Mouse (Mus musculus) heart, embryonic 14.5 days (tissue): Measurements from ENCODE around the gene Irf2bp1. TPM values are rescaled to one million over a fixed set of nuclear protein-coding genes. Genes with fewer than 3 reads are reported as not detected.

Experiments used
- ATAC-seq: fragments of 200-750 bp; cut with Nextera tagmentation; 2 replicates; pipeline ENCODE4 v1.8.0; 2017; ENCODE audit warnings: low read depth, moderate TSS enrichment; ENCODE audit not compliant: insufficient number of reproducible peaks, insufficient read depth, low FRiP score
- H3K27ac ChIP-seq, 2 experiments: fragments of 200-500 bp in 1 of 2; fragments of 300-500 bp in 1 of 2; sonication (generic) in 1 of 2; replicated peaks in 1 of 2; 2 replicates each; pipeline ENCODE4 v1.5.1; 2012 to 2014; ENCODE audit warnings: low read depth in 2 of 2, low read length in 2 of 2, control low read depth in 1 of 2, mild to moderate bottlenecking in 1 of 2, mixed read lengths in 1 of 2; ENCODE audit not compliant: control insufficient read depth in 1 of 2, insufficient read depth in 1 of 2
- H3K27me3 ChIP-seq: fragments of 300-500 bp; sonication (generic); 2 replicates; pipeline ENCODE4 v1.6.1; 2014; ENCODE audit warnings: mild to moderate bottlenecking, low read length, control low read depth; ENCODE audit not compliant: control insufficient read depth, insufficient read depth
- H3K36me3 ChIP-seq: fragments of 300-500 bp; sonication (generic); 2 replicates; pipeline ENCODE4 v1.6.1; 2014; ENCODE audit warnings: mild to moderate bottlenecking, control low read depth, low read length, mixed read lengths; ENCODE audit not compliant: control insufficient read depth, insufficient read depth
- H3K4me1 ChIP-seq, 2 experiments: fragments of 200-500 bp in 1 of 2; fragments of 300-500 bp in 1 of 2; sonication (generic) in 1 of 2; 2 replicates each; pipeline ENCODE4 v1.6.1; 2012 to 2014; ENCODE audit warnings: low read length in 2 of 2, control low read depth in 1 of 2, mixed read lengths in 1 of 2; ENCODE audit not compliant: control insufficient read depth in 2 of 2, insufficient read depth in 2 of 2
- H3K4me2 ChIP-seq: fragments of 300-500 bp; sonication (generic); 2 replicates; pipeline ENCODE4 v1.6.1; 2014; ENCODE audit warnings: mild to moderate bottlenecking, low read length
- H3K4me3 ChIP-seq, 2 experiments: fragments of 200-500 bp in 1 of 2; fragments of 300-500 bp in 1 of 2; sonication (generic) in 1 of 2; 2 replicates each; pipeline ENCODE4 v1.5.1; 2012 to 2014; ENCODE audit warnings: low read length in 2 of 2, mild to moderate bottlenecking in 2 of 2, control low read depth in 1 of 2, low read depth in 1 of 2, moderate library complexity in 1 of 2; ENCODE audit not compliant: control insufficient read depth in 1 of 2, insufficient read depth in 1 of 2
- H3K9ac ChIP-seq: fragments of 300-500 bp; sonication (generic); 2 replicates; pipeline ENCODE4 v1.6.1; 2014; ENCODE audit warnings: mild to moderate bottlenecking, low read length
- H3K9me3 ChIP-seq: fragments of 300-500 bp; sonication (generic); 2 replicates; pipeline ENCODE4 v1.6.1; 2016; ENCODE audit warnings: low read length, control low read depth; ENCODE audit not compliant: control insufficient read depth
- whole genome bisulfite sequencing: fragments of 180-500 bp; shearing (Covaris S2); extraction: QIAGEN DNeasy Blood & Tissue Kit; methylation state at CpG from one replicate; pipeline ENCODE4 v1.1.7; 2014; 5-methylcytosine and 5-hydroxymethylcytosine counted together
- polyA plus RNA-seq: library from polyadenylated mRNA; unstranded; fragments of >200 nt; fragmentation: Nextera tagmentation; extraction: Ambion mirVana; gene quantifications from 2 replicates; pipeline ENCODE4 v1.2.1, GENCODE M21; 2014

Irf2bp1 gene
- polyA plus RNA-seq, 1 experiment from 2014 or later = 17.8 TPM

- no peaks in the 10 kb centered on the region for H3K27me3 ChIP-seq
- 67% methylated on average over 6 of the region's 6 CpGs for WGBS
- no peak overlapping the region for H3K4me2 ChIP-seq
- peaks cover 54% of the 10 kb centered on the region for H3K36me3 ChIP-seq
- no peaks in the 10 kb centered on the region for H3K9me3 ChIP-seq
- H3K4me1 ChIP-seq = peaks cover 7 to 14% of the 10 kb centered on the region in 2 experiments
- peak; percentile 19; the same call in 1 of the 2 replicates for ATAC-seq
- H3K27ac ChIP-seq = no peak overlapping the region
- no peak overlapping the region for H3K4me3 ChIP-seq
- no peak overlapping the region for H3K9ac ChIP-seq
Measured at GRCm38 (mm10) chr7:19029084-19029653, 25.3 kb downstream of the Irf2bp1 start.

- WGBS = 69% methylated on average over 4 of the region's 4 CpGs
Measured at GRCm38 (mm10) chr7:19031641-19032040, 27.8 kb downstream of the Irf2bp1 start.

GRCm38 (mm10) chr7:19044616-19045015 lies 40.8 kb downstream of the Irf2bp1 start:
- Histone ChIP-seq H3K4me1 (no peaks in the 10 kb centered on the region), H3K4me2 (no peak overlapping the region), H3K9me3 (no peaks in the 10 kb centered on the region), H3K9ac (no peak overlapping the region), H3K27ac (no peak overlapping the region), H3K4me3 (no peak overlapping the region), H3K36me3 (peaks cover 100% of the 10 kb centered on the region), H3K27me3 (no peaks in the 10 kb centered on the region)
- 92% methylated on average over 6 of the region's 6 CpGs for WGBS
- ATAC-seq = no peak

More at GRCm38 (mm10) chr7:19031641-19032040, 27.8 kb downstream of the Irf2bp1 start:
- Histone ChIP-seq H3K4me2 (no peak overlapping the region), H3K27ac (no peak overlapping the region), H3K9ac (no peak overlapping the region), H3K36me3 (peaks cover 79% of the 10 kb centered on the region), H3K4me3 (no peak overlapping the region), H3K9me3 (no peaks in the 10 kb centered on the region), H3K4me1 (no peaks in the 10 kb centered on the region), H3K27me3 (no peaks in the 10 kb centered on the region)
- no peak for ATAC-seq

- Histone ChIP-seq H3K27ac (no peak overlapping the region), H3K4me1 (no peaks in the 10 kb centered on the region), H3K27me3 (no peaks in the 10 kb centered on the region), H3K9me3 (no peaks in the 10 kb centered on the region), H3K4me2 (no peak overlapping the region), H3K4me3 (no peak overlapping the region), H3K9ac (no peak overlapping the region), H3K36me3 (peaks cover 100% of the 10 kb centered on the region)
- WGBS = 90% methylated on average over 10 of the region's 11 CpGs
- ATAC-seq = no peak
Measured at GRCm38 (mm10) chr7:19046286-19047069, 42.6 kb downstream of the Irf2bp1 start.

GRCm38 (mm10) chr7:19048006-19048527 lies 44.2 kb downstream of the Irf2bp1 start:
- ATAC-seq = no peak
- Histone ChIP-seq H3K9ac (no peak overlapping the region), H3K27me3 (no peaks in the 10 kb centered on the region), H3K4me3 (no peak overlapping the region), H3K4me2 (no peak overlapping the region), H3K9me3 (no peaks in the 10 kb centered on the region), H3K36me3 (peaks cover 96% of the 10 kb centered on the region), H3K4me1 (no peaks in the 10 kb centered on the region), H3K27ac (no peak overlapping the region)
- WGBS = 81% methylated on average over 14 of the region's 14 CpGs

GRCm38 (mm10) chr7:19049252-19049651 lies 45.4 kb downstream of the Irf2bp1 start:
- Histone ChIP-seq H3K4me3 (no peak overlapping the region), H3K27ac (no peak overlapping the region), H3K9ac (no peak overlapping the region), H3K4me2 (no peak overlapping the region), H3K9me3 (no peaks in the 10 kb centered on the region), H3K4me1 (no peaks in the 10 kb centered on the region), H3K36me3 (peaks cover 84% of the 10 kb centered on the region), H3K27me3 (no peaks in the 10 kb centered on the region)
- WGBS = 86% methylated on average over 5 of the region's 5 CpGs
- no peak for ATAC-seq

GRCm38 (mm10) chr7:19050172-19050571 lies 46.3 kb downstream of the Irf2bp1 start:
- Histone ChIP-seq H3K4me1 (peaks cover 0 to 5% of the 10 kb centered on the region in 2 experiments; a peak in 1 of 4 replicates), H3K27ac (no peak overlapping the region), H3K9me3 (no peaks in the 10 kb centered on the region), H3K9ac (no peak overlapping the region), H3K4me2 (no peak overlapping the region), H3K36me3 (peaks cover 82% of the 10 kb centered on the region), H3K4me3 (no peak overlapping the region), H3K27me3 (no peaks in the 10 kb centered on the region)
- no peak for ATAC-seq
- 89% methylated on average over 8 of the region's 8 CpGs for WGBS
